ENCODE assay signal across 17 mouse cellular contexts in genomic region chr4:45392994-45393393, GRCm38 (mm10). TPM values are rescaled to one million over a fixed set of nuclear protein-coding genes. Genes with fewer than 3 reads are reported as not detected.
DNase-seq lines count a peak whose midpoint lies in the region; ATAC-seq and TF ChIP-seq lines count a peak whose summit lies in the region.
"Had no signal": no experiment of that assay in that cellular context is flagged by ENCODE, and none has a peak within 500 bp of the region (broad histone marks: within the 10 kb centered on the region; RNA-seq: fewer than 3 reads in every experiment).

No protein-coding gene starts in this region.

- no peak; the same call in 1 of the 2 replicates for TF ChIP-seq EP300 in lung, postnatal 0 days (IDR thresholded peaks at IDR 0.05)

- no peaks in the 10 kb centered on the region for H3K4me1 ChIP-seq in lung, postnatal 0 days (ENCODE audit: insufficient read depth, low read depth, low read length)
- H3K4me1 ChIP-seq: embryonic facial prominence, embryonic 10.5 days; heart, embryonic 10.5 days; hindbrain, embryonic 15.5 days had no signal

- no peak overlapping the region for H3K9ac ChIP-seq in lung, postnatal 0 days (replicated peaks; ENCODE audit: low read depth)
- H3K9ac ChIP-seq: hindbrain, embryonic 15.5 days had no signal

- no peak for TF ChIP-seq CTCF in gastrocnemius, adult 2 months (IDR thresholded peaks at IDR 0.05)
- no peak for TF ChIP-seq CTCF in lung, postnatal 0 days (IDR thresholded peaks at IDR 0.05)

- 46% methylated on average over 8 of the region's 8 CpGs for WGBS in lung, postnatal 0 days

- no peak overlapping the region for H3K4me2 ChIP-seq in lung, postnatal 0 days (replicated peaks; ENCODE audit: low read depth, low read length)
- H3K4me2 ChIP-seq: hindbrain, embryonic 15.5 days had no signal

- no peak overlapping the region for H3K27ac ChIP-seq in gastrocnemius, adult 2 months
- peak overlapping the region; percentile 43; the same call in 1 of the 2 replicates for H3K27ac ChIP-seq in lung, postnatal 0 days (ENCODE audit: low read length)
- H3K27ac ChIP-seq: embryonic facial prominence, embryonic 10.5 days; heart, embryonic 10.5 days; hindbrain, embryonic 15.5 days had no signal

- H3K27me3 ChIP-seq in lung, postnatal 0 days (replicated peaks; ENCODE audit: insufficient read depth, low read length) = no peaks in the 10 kb centered on the region
- H3K27me3 ChIP-seq: hindbrain, embryonic 15.5 days had no signal

- H3K36me3 ChIP-seq in lung, postnatal 0 days (ENCODE audit: insufficient read depth, low read length) = no peaks in the 10 kb centered on the region

- no peaks in the 10 kb centered on the region for H3K9me3 ChIP-seq in lung, postnatal 0 days (ENCODE audit: low read length)
- H3K9me3 ChIP-seq: embryonic facial prominence, embryonic 10.5 days; heart, embryonic 10.5 days; hindbrain, embryonic 15.5 days had no signal

- DNase-seq in gastrocnemius, adult 2 months = no peak
- DNase-seq in gastrocnemius, adult 8-10 months (ENCODE audit: low spot score in 2 of 2) = no peak
- DNase-seq in lung, postnatal 0 days (ENCODE audit: low spot score) = no peak
- DNase-seq in lung, postnatal 10 days = no peak
- no peak for DNase-seq in retina, postnatal 1 day
- DNase-seq in layer of hippocampus, adult 9-10 months (ENCODE audit: low spot score) = no peak
- DNase-seq: adrenal gland, adult 2 months; adrenal gland, postnatal 25 days; cerebellum, adult 18-20 months; cerebellum, adult 9-11 months; cerebellum, postnatal 36 days; gastrocnemius, postnatal 10 days had no signal

- peak overlapping the region; percentile 1; the same call in 1 of the 2 replicates for H3K4me3 ChIP-seq in gastrocnemius, adult 2 months
- no peak overlapping the region for H3K4me3 ChIP-seq in lung, postnatal 0 days (ENCODE audit: low read depth, low read length)
- H3K4me3 ChIP-seq: embryonic facial prominence, embryonic 10.5 days; heart, embryonic 10.5 days; hindbrain, embryonic 15.5 days had no signal

- ATAC-seq in lung, postnatal 0 days = no peak
- peak; percentile 67 for ATAC-seq in megakaryocyte, adult 5-6 weeks (ENCODE audit: poor library complexity, severe bottlenecking)
- ATAC-seq: forebrain, embryonic 14.5 days had no signal

- intact Hi-C loops in gastrocnemius, adult 2 months (cut with DNase I) = loop anchor here (5.0 kb wide), 1 partner anchor 36 kb away; no protein-coding TSS in a partner anchor

RNA-seq across cellular contexts. Expression of gene Slc25a51, which starts 15.6 kb away (rescaled TPM):
- 10 to 100 TPM; 90.1 to 99.7 TPM for total RNA-seq in gastrocnemius, adult 2 months (2021)
- 100 to 1,000 TPM in 2 of 4 experiments, 10 to 100 TPM in 2; 95.3 to 112 (median 98.9) TPM for total RNA-seq in gastrocnemius, adult 8-10 months (2022)
- polyA plus RNA-seq in lung, postnatal 0 days (2015; fragmentation: Nextera tagmentation; extraction: Ambion mirVana) = 59.4 and 69.4 TPM in 2 replicates
- 29.2 and 29.3 TPM in 2 replicates for total RNA-seq in megakaryocyte, adult 5-6 weeks (2015)
- total RNA-seq in megakaryocyte, adult 5-6 weeks (2017) = 21.5 and 26.1 TPM in 2 replicates

RNA-seq across cellular contexts. Expression of gene Exosc3, which starts 50.5 kb away (rescaled TPM):
- total RNA-seq in gastrocnemius, adult 2 months (2021) = 10 to 100 TPM; 11.2 to 16.3 TPM
- total RNA-seq in gastrocnemius, adult 8-10 months (2022) = 10 to 100 TPM; 11.7 to 15.8 (median 12.8) TPM
- 44.5 and 45.2 TPM in 2 replicates for polyA plus RNA-seq in lung, postnatal 0 days (2015; fragmentation: Nextera tagmentation; extraction: Ambion mirVana)
- 50.9 and 54.3 TPM in 2 replicates for total RNA-seq in megakaryocyte, adult 5-6 weeks (2015)
- 100 and 103 TPM in 2 replicates for total RNA-seq in megakaryocyte, adult 5-6 weeks (2017)

RNA-seq across cellular contexts. Expression of gene Dcaf10, which starts 51.1 kb away (rescaled TPM):
- total RNA-seq in gastrocnemius, adult 2 months (2021) = 10 to 100 TPM in 1 of 2 experiments, 1 to 10 TPM in 1; 7.5 to 10.9 TPM
- total RNA-seq in gastrocnemius, adult 8-10 months (2022) = 10 to 100 TPM in 2 of 4 experiments, 1 to 10 TPM in 2; 8.3 to 10.5 (median 9.8) TPM
- polyA plus RNA-seq in lung, postnatal 0 days (2015; fragmentation: Nextera tagmentation; extraction: Ambion mirVana) = 12.3 and 12.8 TPM in 2 replicates
- 16.8 and 19.6 TPM in 2 replicates for total RNA-seq in megakaryocyte, adult 5-6 weeks (2015)
- total RNA-seq in megakaryocyte, adult 5-6 weeks (2017) = 10.0 and 11.7 TPM in 2 replicates
